Mouse (Mus musculus) gastrocnemius, adult 8-10 months (tissue): ENCODE results near the gene Myoc. TPM values are rescaled to one million over a fixed set of nuclear protein-coding genes. Genes with fewer than 3 reads are reported as not detected.

Experiments
- DNase-seq, 2 experiments: peaks; one replicate each; pipeline ENCODE4 v3.0.0; 2022; ENCODE audit warnings: low spot score in 2 of 2
- microRNA-seq: library from miRNA; unstranded; fragments of <30 nt; microRNA quantifications from one replicate; pipeline ENCODE4 v1.2.0, GENCODE M21; 2022
- total RNA-seq, 4 experiments: library from RNA; stranded (reverse); gene quantifications; 2 replicates each; pipeline ENCODE4 v1.2.4; 2022

Gene Myoc
- total RNA-seq, 4 experiments from 2014 or later: 25.2 to 56.7 (median 37.8) TPM

DNA sequence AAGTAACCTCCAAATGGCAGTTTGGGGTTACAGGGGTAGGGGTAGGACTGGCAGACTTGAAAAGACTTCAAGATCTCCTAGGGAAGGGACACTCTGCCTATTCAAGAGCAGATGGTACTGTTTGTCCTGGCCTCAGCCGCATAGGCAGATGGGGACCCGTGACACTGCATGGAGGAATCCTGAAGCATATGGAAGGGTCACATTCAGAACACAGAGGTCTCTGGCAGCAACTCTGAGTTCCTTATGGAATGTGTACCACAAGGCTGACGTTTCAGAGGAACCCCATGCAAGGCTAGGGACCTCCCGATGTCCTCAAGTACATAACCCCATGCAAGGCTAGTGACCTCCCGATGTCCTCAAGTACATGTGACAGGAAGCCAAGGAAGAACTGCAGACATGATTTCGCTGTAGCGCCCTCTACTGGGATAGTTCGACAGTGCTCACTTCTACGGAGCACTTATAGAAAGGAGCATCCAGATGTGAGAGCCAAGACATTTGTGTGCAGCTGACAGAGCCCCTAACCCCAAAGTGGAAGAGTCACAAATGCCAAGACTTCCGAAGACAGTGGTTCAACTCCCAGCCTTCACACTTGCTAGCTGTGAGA lies 7.2 kb downstream of the Myoc start:
- no peak for DNase-seq

DNA sequence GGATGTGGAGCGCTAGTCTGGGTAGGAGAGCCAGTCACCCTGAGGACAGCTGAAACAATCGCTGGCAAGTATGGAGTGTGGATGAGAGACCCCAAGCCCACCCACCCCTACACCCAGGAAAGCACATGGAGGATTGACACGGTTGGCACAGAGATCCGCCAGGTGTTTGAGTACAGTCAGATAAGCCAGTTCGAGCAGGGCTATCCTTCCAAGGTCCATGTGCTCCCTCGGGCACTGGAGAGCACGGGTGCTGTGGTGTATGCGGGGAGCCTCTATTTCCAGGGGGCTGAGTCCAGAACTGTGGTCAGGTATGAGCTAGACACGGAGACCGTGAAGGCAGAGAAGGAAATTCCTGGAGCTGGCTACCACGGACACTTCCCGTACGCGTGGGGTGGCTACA lies 9.5 kb downstream of the Myoc start:
- DNase-seq: no peak

DNA sequence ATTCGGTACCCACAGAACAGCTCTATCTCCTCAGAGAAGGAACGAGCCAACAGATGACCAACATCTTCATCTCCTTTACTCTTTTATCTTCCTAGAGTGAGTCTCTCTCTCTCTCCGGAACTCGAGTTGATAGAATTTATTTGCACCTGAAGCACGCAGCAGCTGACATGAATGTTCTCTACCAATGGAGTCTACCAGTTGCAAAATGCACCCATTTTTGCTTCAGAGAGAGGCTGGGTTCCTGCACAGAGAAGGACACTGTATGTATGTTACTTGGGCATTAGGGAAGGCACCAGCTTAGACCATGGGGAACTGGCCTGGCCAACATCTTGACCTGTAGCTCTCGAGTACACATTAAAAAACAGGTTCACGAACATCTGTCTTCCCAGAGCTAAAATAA lies 19.2 kb downstream of the Myoc start, which contains the start of gene Myocos:
Myocos (minus strand) TSS at position 101 of the 400 bp plus-strand sequence.
- no peak for DNase-seq

DNA sequence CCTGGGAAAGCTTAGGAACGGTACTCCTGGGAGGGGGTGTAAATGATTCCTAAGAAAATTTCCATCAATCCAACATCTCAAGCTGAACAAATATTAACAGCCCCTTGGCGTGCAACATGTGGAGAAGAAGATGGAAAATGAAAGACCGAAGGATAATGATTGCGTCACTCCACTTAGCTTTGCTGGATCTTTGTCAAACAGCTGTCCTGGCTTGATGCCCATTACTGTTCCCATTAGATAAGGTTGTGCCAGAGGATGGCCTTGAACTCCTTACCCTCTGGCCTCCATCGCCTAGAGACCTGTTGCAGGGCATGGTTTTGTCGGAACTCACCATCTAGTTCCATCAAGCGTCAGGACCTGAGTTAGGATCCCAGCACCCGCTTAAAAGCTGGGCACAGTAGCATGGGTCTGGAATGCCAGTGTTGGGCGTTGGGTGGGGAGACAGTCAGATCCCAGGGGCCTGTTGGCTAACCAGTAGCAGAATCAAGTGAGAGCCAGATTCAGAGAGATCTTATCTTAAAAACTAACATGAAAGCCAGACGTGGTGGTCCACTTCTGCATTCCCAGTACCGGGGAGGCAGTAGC lies 21.4 kb downstream of the Myoc start:
- peak; percentile 29 to 59 for DNase-seq

DNA sequence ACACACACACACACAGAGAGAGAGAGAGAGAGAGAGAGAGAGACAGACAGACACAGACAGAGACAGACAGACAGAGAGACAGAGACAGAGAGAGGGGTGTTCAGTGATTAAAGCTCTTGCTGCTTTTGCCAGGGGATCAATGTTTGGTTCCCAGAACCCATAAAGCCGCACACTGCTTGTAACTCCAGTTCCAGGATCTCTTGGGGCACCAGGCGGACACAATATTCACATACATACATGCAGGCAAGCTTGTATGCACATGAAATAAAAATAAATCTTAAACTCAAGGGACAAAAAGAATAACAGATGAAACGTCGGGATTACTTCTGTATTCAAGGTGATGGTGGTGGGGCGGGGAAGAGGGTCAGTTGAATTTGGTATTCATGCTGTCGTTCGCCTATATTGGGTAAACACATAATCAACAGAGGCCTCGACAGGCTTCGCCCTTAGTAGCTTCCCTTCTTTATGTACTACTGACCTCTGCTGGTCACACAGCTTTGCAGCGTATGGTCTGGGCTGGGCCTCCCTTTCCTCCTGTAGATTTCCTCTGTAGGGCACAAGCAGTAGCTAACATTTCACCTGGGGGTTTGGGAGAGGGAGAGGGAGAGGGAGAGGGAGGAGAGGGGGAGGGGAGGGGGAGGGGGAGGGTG lies 26.0 kb downstream of the Myoc start:
- peak; percentile 31 to 40 for DNase-seq

DNA sequence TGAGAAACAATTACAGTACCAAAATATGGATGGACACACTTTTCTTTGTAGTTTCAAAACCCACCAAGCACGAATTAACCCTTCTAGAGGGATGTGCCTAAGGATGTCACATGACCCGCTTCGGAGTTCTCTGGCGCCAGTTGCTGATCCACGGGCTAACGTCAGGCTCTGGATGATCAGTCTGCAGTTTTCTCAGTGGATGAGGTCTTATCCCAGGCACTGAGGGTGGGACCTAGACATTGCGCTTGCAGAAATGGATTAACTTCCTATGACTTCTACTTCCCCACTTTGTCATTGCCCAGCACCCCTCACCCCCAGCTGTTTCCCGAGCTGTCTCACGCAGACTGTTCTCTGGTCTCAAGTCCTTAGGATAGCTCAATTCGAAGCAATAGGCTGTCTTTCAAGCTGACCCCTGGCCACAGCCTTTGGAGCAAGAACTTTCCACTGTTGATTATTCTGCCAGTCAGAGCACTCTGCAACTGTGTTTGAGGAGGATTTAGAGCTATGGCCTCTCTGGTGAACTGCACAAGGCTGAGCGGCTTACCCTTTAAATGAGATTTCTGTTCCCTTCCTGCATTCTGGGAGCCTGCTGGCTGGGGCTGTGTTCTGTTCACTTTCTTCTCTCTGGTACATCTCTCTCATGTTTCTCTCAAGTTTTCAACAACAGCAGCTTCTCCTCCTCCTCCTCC lies 26.7 kb downstream of the Myoc start:
- DNase-seq: no peak

DNA sequence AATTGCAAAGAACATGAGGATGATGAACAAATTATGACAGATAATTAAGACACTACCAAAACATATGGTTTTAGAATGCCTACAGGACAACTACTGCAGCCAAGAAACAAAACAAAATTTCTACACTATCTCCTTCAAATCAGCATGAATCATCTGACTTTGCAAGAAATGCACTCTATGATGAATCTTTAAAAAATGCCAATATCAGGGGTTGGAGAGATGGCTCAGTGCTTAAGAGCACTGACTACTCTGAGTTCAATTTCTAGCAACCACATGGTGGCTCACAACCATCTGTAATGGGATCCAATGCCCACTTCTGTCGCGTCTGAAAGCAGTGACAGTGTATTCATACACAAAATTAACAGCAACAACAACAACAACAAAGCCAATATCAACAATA lies 54.8 kb downstream of the Myoc start:
- no peak for DNase-seq

DNA sequence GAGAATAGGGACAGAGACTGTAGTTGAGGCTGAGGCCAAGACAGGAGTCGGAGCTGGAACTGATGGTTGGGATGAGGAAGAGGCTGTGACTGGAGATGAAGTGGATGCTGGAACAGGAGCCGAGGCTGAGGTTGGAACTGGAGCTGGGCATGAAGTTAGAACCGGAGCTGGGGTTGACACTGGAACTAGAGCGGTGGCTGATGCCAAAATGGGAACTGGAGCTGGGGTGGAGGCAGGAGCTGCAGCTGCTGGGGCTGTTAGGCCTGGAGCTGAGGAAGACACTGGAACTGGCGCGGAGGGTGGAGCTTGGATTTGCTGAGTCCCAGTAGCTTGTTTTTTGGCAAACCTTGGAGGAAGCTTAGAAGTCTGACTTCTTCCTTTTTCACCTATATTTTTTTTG lies 58.9 kb downstream of the Myoc start:
- peak; percentile 14 to 36 for DNase-seq

Small RNAs within 50 kb of the gene (microRNA-seq; reads per million reads assigned to microRNA genes)
- gene Gm27616: not detected

Other genes with a start within 250 kb of the Myoc start
- 1 to 10 TPM; 4.6 to 7.6 (median 6.2) TPM for gene Dnm3, start 161.1 kb upstream of the Myoc start, total RNA-seq
- 10 to 100 TPM in 2 of 4 experiments, 1 to 10 TPM in 2; 7.1 to 11.4 (median 10.0) TPM for gene Mettl13, start 90.6 kb upstream of the Myoc start, total RNA-seq
- gene Vamp4, start 68.6 kb upstream of the Myoc start, total RNA-seq: 10 to 100 TPM; 16.6 to 19.7 (median 19.2) TPM
- not detected for gene Myocos, start 19.1 kb downstream of the Myoc start, total RNA-seq
- 10 to 100 TPM; 43.7 to 48.2 (median 44.1) TPM for gene Prrc2c, start 101.4 kb downstream of the Myoc start, total RNA-seq
- under 1 TPM in 1 of 4 experiments, not detected in 3; 0.15 TPM for gene Fmo4, start 174.8 kb downstream of the Myoc start, total RNA-seq
- 10 to 100 TPM in 3 of 4 experiments, 1 to 10 TPM in 1; 5.5 to 16.6 (median 11.4) TPM for gene Fmo1, start 227.5 kb downstream of the Myoc start, total RNA-seq